Mouse (Mus musculus): ENCODE data around the gene Olfr1490. TPM values are rescaled to one million over a fixed set of nuclear protein-coding genes. Genes with fewer than 3 reads are reported as not detected.

Gene Olfr1490
- polyA plus RNA-seq (2014; fragmentation: Illumina TruSeq; extraction: RNeasy Lipid Tissue Mini Kit (QIAGEN cat#74804); ENCODE audit: low replicate concordance): not detected

GRCm38 (mm10) chr19:13650791-13651190 lies at the start of gene Olfr1490:
Gene Olfr1490 (plus strand): TSS chr19:13651091.

GRCm38 (mm10) chr19:13617075-13617474 lies 33.8 kb upstream of the Olfr1490 start, which contains the start of gene Olfr1487:
Gene Olfr1487 (plus strand): TSS chr19:13617375.

GRCm38 (mm10) chr19:13631321-13631720 lies 19.6 kb upstream of the Olfr1490 start, which contains the start of gene Olfr1489:
Gene Olfr1489 (plus strand): TSS chr19:13631621.

DNA sequence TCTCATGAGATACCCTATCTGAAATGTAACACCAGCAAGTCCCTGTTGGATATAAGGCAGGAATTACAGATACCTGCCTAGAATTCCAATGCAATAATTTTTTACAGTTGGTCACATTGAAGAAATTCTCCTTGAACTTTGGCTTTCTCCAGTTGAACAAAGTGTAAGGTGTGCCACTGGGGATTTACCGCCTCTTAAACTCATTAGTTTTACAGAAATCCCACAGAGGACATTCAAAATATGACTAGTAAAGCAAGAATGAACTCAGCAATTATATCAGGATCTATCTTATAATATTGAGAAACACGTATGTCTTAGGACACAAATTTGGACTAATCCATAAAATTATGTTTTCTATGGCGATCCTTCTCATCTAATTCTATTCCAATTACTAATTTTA lies 46.1 kb downstream of the Olfr1490 start, which contains the start of gene Olfr1491:
Gene Olfr1491, plus strand, starts transcription at position 301 of the 400 bp plus-strand sequence.

Other genes starting within 250 kb of the Olfr1490 start
- not detected for gene Olfr1469, start 243.2 kb upstream of the Olfr1490 start, polyA plus RNA-seq (2014; fragmentation: Illumina TruSeq; extraction: RNeasy Lipid Tissue Mini Kit (QIAGEN cat#74804); ENCODE audit: low replicate concordance)
- not detected for gene Olfr1471, start 207.7 kb upstream of the Olfr1490 start, polyA plus RNA-seq (2014; fragmentation: Illumina TruSeq; extraction: RNeasy Lipid Tissue Mini Kit (QIAGEN cat#74804); ENCODE audit: low replicate concordance)
- gene Olfr1472, start 195.0 kb upstream of the Olfr1490 start, polyA plus RNA-seq (2014; fragmentation: Illumina TruSeq; extraction: RNeasy Lipid Tissue Mini Kit (QIAGEN cat#74804); ENCODE audit: low replicate concordance): not detected
- not detected for gene Olfr1474, start 181.5 kb upstream of the Olfr1490 start, polyA plus RNA-seq (2014; fragmentation: Illumina TruSeq; extraction: RNeasy Lipid Tissue Mini Kit (QIAGEN cat#74804); ENCODE audit: low replicate concordance)
- gene Olfr1475, start 170.9 kb upstream of the Olfr1490 start, polyA plus RNA-seq (2014; fragmentation: Illumina TruSeq; extraction: RNeasy Lipid Tissue Mini Kit (QIAGEN cat#74804); ENCODE audit: low replicate concordance): not detected
- gene Olfr1477, start 150.5 kb upstream of the Olfr1490 start, polyA plus RNA-seq (2014; fragmentation: Illumina TruSeq; extraction: RNeasy Lipid Tissue Mini Kit (QIAGEN cat#74804); ENCODE audit: low replicate concordance): not detected
- not detected for gene Olfr1480, start 123.2 kb upstream of the Olfr1490 start, polyA plus RNA-seq (2014; fragmentation: Illumina TruSeq; extraction: RNeasy Lipid Tissue Mini Kit (QIAGEN cat#74804); ENCODE audit: low replicate concordance)
- not detected for gene Olfr1484, start 67.6 kb upstream of the Olfr1490 start, polyA plus RNA-seq (2014; fragmentation: Illumina TruSeq; extraction: RNeasy Lipid Tissue Mini Kit (QIAGEN cat#74804); ENCODE audit: low replicate concordance)
- gene Olfr1487, start 33.7 kb upstream of the Olfr1490 start, polyA plus RNA-seq (2014; fragmentation: Illumina TruSeq; extraction: RNeasy Lipid Tissue Mini Kit (QIAGEN cat#74804); ENCODE audit: low replicate concordance): not detected
- gene Olfr1489, start 19.5 kb upstream of the Olfr1490 start, polyA plus RNA-seq (2014; fragmentation: Illumina TruSeq; extraction: RNeasy Lipid Tissue Mini Kit (QIAGEN cat#74804); ENCODE audit: low replicate concordance): not detected
- not detected for gene Olfr1491, start 46.2 kb downstream of the Olfr1490 start, polyA plus RNA-seq (2014; fragmentation: Illumina TruSeq; extraction: RNeasy Lipid Tissue Mini Kit (QIAGEN cat#74804); ENCODE audit: low replicate concordance)
- not detected for gene Olfr1493-ps1, start 72.2 kb downstream of the Olfr1490 start, polyA plus RNA-seq (2014; fragmentation: Illumina TruSeq; extraction: RNeasy Lipid Tissue Mini Kit (QIAGEN cat#74804); ENCODE audit: low replicate concordance)
- gene Olfr1494, start 88.6 kb downstream of the Olfr1490 start, polyA plus RNA-seq (2014; fragmentation: Illumina TruSeq; extraction: RNeasy Lipid Tissue Mini Kit (QIAGEN cat#74804); ENCODE audit: low replicate concordance): not detected
- gene Olfr1495, start 113.5 kb downstream of the Olfr1490 start, polyA plus RNA-seq (2014; fragmentation: Illumina TruSeq; extraction: RNeasy Lipid Tissue Mini Kit (QIAGEN cat#74804); ENCODE audit: low replicate concordance): not detected
- gene Olfr1496, start 126.8 kb downstream of the Olfr1490 start, polyA plus RNA-seq (2014; fragmentation: Illumina TruSeq; extraction: RNeasy Lipid Tissue Mini Kit (QIAGEN cat#74804); ENCODE audit: low replicate concordance): not detected
- not detected for gene Olfr1497, start 147.1 kb downstream of the Olfr1490 start, polyA plus RNA-seq (2014; fragmentation: Illumina TruSeq; extraction: RNeasy Lipid Tissue Mini Kit (QIAGEN cat#74804); ENCODE audit: low replicate concordance)
- not detected for gene Olfr1499, start 168.4 kb downstream of the Olfr1490 start, polyA plus RNA-seq (2014; fragmentation: Illumina TruSeq; extraction: RNeasy Lipid Tissue Mini Kit (QIAGEN cat#74804); ENCODE audit: low replicate concordance)
- gene Olfr1500, start 179.4 kb downstream of the Olfr1490 start, polyA plus RNA-seq (2014; fragmentation: Illumina TruSeq; extraction: RNeasy Lipid Tissue Mini Kit (QIAGEN cat#74804); ENCODE audit: low replicate concordance): not detected
- not detected for gene Olfr1501, start 199.6 kb downstream of the Olfr1490 start, polyA plus RNA-seq (2014; fragmentation: Illumina TruSeq; extraction: RNeasy Lipid Tissue Mini Kit (QIAGEN cat#74804); ENCODE audit: low replicate concordance)
- gene Olfr1502, start 210.7 kb downstream of the Olfr1490 start, polyA plus RNA-seq (2014; fragmentation: Illumina TruSeq; extraction: RNeasy Lipid Tissue Mini Kit (QIAGEN cat#74804); ENCODE audit: low replicate concordance): not detected
- not detected for gene Olfr1504, start 246.8 kb downstream of the Olfr1490 start, polyA plus RNA-seq (2014; fragmentation: Illumina TruSeq; extraction: RNeasy Lipid Tissue Mini Kit (QIAGEN cat#74804); ENCODE audit: low replicate concordance)